Mouse (Mus musculus): ENCODE measurements around the gene Rnd3.

GRCm38 (mm10) chr2:51147318-51148064, 1.4 kb downstream of the Rnd3 start:
- no peak for TF ChIP-seq GATA1 (IDR thresholded peaks at IDR 0.05; ENCODE audit: low read length)
- TF ChIP-seq TAL1 (IDR thresholded peaks at IDR 0.05; ENCODE audit: low read length) = no peak

All from erythroblast, embryonic 14.5 days (primary cell).